Mouse (Mus musculus) kidney, postnatal 4 days (tissue): ENCODE measurements around the gene Fcho2.
"Not testable (repeated sequence)": the region's sequence is repeated elsewhere in the genome, so short reads cannot be mapped to it uniquely, and the experiment has no call there.

Experiments
- DNase-seq, 2 experiments: peaks; one replicate each; pipeline ENCODE4 v3.0.0; 2021; ENCODE audit warnings: mixed read lengths in 2 of 2

Fcho2 gene

DNA sequence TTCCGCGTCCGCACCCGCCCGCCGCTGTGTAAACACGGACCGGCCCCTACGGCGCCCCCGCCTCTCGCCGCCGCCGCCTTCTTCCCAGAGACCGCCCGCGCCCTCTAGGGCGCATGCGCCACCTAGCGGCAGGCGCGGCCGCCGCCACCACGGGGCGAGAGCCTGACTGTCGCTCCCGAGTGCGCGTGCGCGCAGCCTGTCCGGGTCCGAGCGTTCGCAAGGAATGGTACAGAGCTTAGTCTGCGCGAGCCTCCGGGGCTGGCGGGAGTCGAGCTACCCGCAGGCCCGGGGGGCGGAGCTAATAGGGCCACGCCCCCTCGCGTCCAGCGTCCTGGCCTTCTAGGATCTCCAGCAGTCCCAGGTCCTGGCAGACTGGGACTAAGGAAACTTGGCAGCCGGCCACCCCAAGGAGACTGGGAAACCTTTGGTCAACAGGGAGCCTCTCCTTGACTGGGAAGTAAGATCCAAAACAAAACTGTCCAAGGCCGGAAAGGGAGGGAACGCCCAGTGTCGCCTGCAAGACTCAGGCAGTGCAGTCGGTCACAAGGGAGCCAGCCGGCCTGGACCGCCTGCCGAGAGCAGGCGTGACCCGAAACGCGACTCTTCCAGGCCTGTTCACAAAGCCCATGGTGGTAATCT, at the start of gene Fcho2:
Fcho2 (minus strand) TSS at position 303 of the 639 bp plus-strand sequence.
- DNase-seq: peak; percentile 99

DNA sequence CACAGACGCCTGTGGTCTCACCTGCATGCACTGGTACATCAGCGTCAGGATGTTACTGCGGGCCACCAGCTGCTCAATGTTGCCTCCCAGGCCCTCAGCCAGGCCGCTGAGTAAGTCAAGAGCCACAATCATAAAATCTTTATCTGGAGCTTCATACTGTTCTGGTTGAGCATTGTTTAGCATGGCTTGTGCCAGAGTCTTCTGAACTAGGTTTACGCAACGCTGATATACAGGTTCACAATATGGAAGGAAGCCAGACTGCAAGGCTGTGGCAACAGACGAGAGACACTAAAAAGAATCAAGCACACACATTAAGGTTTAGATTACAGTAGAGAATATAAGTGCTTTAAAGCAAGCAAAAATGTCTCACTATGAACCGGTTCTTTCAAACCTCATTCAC, 40.0 kb upstream of the Fcho2 start:
- DNase-seq: no peak

DNA sequence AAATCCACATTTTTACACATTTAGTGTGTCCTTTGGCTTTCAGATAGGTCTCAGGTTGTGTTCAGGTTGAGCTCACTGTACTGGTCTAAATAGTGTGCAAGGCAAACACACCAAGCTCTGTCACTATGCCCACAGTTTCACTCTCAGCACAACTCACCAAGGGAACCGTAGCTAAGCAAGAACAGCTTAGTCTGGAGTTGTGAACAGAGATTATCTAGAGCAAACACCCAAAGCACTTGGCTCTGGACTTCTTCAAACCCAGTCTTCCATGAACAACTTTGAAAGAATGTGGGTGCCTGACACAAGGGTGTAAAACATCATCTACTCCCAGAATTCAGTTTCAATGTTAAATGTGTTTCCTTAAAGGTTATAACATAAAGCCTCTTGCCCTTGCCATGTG, 30.5 kb upstream of the Fcho2 start:
- DNase-seq: no peak

DNA sequence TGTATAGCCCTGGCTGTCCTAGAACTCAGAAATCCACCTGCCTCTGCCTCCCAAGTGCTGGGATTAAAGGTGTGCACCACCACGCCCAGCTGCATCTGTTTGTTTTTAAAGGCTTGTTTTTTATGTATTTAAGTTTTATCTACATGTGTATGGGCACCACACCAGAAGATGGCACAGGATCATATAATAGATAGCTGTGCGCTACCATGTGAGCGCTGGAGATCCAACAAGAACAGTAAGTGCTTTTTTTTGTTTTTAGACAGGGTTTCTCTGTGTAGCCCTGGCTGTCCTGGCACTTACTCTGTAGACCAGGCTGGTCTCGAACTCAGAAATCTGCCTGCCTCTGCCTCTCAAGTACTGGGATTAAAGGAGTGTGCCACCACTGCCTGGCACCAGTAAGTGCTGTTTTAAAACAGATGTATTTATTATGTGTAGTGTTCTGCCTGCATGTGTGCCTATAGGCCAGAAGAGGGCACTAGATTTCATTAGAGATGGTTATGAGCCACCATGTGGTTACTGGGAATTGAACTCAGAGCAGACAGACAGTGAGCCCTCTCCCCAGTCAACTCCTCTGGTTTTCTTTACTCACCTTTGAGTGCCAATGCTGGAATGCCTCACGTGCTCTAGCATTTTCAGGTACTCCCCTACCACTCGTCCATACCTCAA, 21.3 kb upstream of the Fcho2 start:
- no peak for DNase-seq

DNA sequence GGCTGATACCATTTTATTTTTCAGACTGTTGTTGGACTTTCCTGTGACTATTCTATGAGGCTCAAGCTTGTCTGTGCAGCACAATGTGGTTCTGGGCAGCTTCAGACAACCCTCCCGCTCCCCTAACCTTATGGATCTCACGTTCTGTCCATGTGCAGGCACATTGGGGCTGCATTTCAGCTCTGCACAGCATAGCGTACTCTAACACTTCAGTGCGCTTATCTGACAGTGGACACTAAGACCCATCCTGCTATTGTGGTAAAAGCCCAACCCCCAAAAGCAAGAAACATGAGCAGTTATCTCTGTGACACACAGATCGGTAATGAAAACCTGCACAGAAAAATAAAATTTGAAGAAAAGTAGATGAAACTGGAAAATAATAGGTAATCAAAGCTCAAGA, 20.5 kb upstream of the Fcho2 start:
- no peak for DNase-seq

DNA sequence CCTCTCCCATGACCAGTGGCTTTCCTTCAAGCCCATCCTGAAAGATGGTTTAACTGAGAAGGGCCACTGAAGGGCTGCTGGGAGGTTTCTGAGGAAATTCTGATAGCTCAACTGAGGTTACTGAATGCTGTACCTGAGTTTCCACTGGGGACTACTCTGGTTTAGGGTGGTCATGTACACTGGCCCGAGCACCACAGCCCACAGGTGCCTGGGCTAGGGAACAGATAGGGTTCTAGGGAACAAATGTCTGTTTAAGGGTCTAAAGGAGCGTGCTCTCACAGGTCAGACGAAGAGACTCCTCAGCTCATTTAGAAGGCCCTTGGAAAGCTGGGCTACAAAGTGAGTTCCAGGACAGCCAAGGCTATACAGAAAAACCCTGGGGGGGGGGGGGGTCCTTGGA, 19.5 kb upstream of the Fcho2 start:
- no peak for DNase-seq

DNA sequence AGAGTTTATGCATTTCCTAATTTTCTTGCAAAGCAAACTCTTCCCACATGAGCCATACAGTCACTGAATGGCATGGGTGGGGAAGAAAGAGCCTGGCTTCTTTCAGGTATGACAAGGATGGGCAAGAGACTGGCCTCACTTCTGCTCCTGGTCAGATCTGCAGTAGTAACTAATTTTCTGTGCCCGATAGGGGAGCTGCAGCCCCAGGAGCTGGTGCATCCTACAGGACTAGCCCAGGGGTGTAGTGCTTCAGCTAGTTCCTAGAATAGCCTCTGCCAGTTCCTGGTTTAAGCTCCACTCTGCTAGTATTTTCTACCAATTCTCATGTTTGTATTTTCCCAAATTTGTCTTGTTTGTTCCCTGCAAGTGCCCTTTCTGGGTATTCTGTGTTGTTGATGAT, 18.9 kb upstream of the Fcho2 start:
- peak; percentile 22 to 37 for DNase-seq

DNA sequence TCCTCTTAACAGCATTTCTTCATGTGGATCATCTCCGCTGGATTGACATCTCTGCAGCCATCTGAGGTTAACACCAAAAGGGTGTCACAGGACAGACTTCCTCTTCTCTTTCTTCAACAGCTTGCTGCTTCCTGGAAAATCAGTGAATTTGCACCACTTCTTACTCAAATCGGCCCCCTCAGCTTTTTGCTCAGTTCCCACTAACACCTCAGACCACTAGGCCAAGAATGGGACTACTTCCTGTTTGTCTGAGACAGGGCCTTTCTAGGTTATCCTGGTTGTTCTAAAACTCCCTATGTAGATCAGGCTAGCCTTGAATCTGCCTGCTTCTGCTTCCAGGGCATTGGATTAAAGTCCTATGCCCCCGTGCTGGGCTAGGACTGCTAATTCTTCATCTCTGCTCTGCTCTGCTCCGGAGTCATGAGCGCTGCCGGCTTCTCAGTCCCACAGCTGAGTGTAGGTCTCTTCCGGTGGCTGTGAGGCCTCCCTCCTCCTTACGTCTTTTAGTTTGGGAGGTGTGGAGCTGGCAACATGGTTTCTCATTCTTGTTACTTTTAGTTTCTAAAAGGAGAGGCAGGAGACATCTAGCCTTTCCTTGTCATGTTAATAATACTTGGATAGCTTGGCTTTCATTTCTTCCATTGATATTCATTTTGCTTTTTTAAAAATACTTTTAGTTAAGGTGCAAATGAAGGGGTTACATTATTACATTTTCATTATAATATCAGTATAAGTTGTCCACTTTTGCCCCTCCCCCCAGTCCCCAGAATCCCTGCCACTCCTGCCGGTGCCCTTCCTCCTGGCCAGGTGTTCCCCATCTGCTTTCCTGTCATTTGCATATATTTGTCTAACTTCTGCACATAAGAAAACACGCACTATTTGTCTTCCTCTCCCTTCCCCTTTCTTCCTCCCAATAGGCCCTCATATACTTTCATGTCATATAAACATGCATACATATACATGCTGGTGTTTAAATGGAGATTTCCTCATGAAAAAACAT, 17.5 kb upstream of the Fcho2 start:
- DNase-seq: no peak

DNA sequence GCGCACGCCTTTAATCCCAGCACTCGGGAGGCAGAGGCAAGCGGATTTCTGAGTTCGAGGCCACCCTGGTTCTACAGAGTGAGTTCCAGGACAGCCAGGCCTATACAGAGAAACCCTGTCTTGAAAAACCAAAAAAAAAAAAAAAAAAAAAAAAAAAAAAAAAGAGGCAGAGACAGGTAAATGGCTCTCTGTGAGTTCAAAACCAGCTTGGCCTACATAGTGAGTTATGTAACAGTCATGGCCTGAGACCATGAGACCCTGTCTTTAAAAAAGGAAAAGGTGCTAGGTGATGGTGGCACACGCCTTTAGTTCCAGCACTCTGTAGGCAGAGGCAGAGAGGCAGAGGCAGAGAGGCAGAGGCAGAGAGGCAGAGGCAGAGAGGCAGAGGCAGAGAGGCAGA, 13.8 kb upstream of the Fcho2 start:
- DNase-seq: not testable (repeated sequence)

DNA sequence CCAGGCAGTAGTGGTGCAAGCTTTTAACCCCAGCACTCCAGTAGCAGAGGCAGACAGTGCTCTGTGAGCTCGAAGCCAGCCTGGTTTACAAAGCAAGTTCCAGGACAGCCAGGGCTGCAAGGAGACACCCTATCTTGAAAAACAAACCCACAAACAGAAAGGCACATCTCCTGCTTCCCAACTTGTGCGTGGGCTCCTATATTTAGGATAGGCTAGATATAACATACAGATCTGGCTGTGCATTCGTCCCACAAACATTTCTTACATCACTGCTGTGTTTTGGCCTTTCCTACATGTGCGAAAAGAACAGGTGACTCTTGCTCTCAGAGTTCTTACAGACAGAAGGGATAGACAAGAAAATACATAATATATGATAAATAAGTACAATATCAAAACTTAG, 10.3 kb upstream of the Fcho2 start:
- no peak for DNase-seq

DNA sequence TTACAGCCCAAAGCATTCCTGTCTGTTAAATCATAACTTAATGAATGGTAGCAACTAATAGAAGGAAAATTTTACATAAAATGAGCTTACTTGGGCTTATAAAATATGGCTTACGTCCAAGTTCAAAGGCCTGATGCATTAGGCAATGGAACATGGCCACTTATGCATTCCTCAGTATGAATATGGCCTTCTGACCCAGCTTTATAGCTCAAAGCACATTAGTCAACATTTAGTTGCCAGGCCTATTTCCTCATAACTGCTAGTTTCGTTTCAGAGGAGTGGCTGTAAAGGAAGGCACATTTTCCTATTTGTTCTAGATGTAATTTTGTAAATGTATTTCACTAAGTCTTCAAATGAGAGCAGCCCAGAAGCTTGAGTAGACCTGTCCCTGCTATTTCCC, 3.8 kb upstream of the Fcho2 start:
- no peak for DNase-seq

DNA sequence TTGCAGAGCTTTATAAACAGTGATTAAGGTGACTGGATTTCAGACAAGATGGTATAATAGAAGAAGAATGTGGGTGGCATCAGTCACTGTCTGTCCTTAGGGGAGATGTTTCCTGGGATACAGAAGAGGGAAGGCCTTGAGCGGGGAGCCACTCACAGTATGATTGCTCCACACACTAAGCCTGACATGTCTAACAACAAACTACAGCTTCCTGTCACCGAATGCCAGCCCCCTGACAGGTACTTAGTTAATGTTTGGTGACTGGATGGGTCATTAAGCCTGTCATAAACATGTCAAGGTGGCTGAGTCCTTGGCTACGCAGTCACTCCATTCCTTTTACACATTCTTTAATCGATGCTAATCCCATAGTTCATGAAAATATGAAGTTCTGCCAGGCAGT, 3.0 kb upstream of the Fcho2 start:
- DNase-seq: peak in 1 of 2 experiments; percentile 42

DNA sequence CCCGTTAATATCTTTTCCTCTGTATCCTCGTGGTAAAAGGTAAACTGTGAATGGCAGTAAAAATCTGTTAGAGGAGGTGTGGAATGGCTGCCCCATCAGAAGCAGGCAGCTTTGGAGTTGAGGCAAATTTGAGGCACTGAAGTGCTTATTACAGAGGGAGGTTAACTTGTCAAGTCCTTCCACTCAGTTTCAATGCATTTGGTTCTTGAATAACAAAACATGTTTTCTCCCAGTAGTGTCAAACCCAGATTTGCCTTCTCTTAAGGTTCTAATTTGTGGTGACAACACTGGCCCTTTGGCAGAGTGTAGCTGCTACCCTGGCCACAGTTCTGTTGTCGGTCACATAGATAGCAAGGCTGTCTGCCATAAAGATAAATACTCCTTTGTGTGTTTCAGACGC, 2.5 kb upstream of the Fcho2 start:
- no peak for DNase-seq

DNA sequence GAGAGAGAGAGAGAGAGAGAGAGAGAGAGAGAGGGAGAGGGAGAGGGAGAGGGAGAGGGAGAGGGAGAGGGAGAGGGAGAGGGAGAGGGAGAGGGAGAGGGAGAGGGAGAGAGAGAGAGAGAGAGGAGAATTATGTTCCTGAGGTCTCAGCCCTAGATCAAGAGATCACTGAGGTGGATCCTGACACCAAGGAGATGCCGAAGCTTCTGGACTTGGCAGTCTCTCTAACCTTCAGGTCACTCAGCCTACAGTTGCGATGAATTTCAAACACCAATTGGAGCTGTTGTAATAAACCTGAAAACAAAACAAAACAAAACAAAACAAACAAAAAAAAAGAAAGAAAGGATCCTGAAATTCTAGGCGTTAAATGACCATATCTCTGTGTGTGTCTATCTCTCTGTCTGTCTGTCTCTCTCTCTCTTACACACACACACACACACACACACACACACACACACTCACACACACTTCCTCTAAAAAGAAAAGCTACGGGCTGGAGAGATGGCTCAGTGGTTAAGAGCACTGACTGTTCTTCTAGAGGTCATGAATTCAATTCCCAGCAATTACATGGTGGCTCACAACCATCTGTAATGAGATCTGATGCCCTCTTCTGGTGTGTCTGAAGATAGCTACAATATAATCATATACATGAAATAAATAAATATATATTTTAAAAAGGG, 1.9 kb upstream of the Fcho2 start:
- not testable (repeated sequence) for DNase-seq

DNA sequence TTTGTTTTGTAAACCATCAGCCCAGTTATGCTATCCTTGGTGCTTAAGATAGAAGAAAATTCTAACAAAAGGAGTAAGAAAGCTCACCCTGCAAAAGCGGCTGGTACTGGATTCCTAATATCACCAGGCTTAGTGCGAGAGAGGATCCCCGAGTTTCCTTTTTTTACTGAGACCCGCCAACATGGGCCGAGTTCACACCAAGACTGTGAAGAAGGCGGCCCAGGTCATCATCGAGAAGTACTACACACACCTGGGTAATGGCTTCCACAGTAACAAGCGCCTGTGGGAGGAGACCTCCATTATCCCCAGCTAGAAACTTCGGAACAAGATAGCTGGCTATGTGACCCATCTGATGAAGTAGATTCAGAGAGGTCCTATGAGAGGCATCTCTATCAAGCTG, 1.3 kb upstream of the Fcho2 start:
- DNase-seq: no peak

DNA sequence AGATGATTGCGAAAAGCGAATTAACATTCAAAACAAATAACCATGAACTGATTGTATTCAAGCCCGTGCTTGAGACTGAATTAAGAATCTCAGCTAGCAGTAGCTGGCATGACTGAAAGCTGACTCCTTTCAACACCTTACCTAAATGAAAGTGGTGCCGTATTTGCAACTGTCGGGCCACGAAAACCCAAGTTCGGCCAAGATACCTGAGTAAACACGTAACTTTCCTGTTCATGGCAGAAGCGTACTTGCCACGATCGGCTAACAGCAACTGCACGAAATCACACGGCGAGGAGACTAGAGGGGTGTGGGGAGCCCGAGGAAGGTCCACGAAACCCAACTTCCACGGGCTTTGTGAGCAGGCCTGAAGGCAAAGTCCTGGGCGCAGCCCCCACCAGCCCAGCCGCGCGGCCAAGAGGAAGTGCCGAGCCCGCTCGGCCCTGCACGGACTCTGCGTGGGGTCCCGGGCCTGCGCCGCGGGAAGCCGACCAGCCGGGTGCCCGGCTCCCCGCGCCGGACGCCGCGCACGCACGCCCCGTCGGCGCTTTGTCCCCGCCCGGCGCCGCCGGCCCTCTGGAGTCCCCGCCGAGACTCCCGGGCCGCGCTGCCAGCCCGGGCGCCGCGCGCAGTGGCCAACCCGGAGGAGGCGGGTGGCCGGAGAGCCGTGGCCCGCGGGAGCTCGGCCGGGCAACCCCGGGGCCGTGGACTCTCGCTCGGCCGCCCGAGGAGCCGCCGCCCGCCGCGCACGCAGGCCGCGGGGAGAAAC, 791 bp downstream of the Fcho2 start:
- peak; percentile 69 to 83 for DNase-seq

DNA sequence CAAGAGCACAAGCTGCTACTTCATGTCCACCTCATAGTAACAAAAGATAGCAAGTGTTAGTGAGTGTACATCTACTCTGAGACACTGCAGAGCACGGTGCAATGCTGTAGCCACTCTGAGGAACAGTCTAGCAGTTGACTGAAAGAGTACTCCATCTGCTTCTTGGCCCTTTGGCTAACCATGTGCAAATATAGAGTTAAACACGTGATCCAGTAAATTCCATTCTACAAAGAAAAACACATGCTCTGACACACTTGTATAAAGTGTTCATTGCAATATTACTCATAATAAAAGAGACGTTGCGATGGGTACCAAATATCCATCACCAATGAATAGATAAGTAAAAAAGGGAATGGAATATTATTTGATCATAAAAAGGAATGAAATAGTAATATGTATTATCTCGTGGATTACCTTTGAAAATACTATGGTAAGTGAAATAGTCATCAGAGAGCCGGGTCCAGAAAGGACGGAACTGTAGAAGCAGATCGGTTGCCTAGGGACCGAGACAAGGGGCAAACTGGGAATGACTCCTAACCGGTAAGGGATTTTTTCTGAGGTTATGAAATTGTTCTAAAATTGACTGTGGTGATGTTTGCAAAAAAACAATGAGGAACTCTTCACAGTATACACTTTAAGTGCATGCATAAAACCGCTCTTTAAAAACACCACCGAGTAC, 1.5 kb downstream of the Fcho2 start:
- DNase-seq: peak in 1 of 2 experiments; percentile 16

DNA sequence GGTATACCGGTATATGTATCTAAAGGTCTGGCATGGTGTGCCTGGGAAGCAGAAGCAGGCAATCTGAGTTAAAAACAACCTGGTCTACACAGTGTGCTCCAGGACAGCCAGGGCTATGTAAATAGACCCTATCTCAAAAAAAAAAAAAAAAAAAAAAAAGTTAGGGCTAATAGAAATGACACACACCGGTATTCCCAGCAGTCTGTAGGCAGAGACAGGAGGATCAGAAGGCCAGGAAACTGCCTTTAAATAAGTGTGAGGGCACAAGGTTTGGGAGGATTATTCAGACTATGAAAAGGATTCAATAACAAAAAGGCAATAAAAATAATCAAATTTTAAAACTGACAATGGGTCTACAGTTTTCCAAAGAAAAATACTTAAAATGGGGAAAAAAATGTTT, 2.1 kb downstream of the Fcho2 start:
- no peak for DNase-seq

DNA sequence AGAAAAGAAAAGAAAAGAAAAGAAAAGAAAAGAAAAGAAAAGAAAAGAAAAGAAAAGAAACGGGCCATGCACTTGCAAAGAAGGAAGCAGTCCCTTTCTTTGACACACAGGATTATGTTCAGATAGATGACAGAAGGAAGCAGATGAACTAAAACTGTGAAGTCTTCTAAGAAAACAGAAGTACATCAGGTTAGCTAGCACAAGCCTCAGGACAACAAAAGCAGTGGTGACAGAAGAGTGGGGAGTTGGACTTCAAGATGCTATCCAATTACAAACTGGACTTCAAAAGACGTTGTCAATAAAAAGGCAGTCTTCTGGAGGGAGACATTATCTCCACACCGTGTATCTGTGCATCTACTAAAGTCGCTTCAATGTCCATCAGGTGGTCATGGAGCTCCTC, 3.0 kb downstream of the Fcho2 start:
- no peak for DNase-seq

DNA sequence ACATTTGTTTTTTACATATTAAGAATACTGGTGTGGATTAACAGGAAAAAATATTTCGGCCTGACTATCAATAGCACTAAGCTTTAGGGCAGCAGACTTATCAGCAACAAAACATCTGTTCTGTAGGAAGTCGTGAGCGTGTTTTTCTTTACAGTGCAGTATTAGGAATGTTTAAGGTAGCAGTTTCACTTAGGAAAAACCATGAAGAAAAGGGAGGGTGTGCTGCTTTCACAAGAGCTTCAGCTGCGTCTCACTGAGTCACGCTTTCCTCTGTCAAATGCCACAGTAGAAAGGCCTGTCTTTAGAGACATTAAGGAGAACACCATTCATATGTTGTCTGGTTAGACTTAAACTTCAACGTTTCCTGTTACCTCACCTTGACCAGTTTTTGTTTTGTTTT, 5.1 kb downstream of the Fcho2 start:
- DNase-seq: no peak

DNA sequence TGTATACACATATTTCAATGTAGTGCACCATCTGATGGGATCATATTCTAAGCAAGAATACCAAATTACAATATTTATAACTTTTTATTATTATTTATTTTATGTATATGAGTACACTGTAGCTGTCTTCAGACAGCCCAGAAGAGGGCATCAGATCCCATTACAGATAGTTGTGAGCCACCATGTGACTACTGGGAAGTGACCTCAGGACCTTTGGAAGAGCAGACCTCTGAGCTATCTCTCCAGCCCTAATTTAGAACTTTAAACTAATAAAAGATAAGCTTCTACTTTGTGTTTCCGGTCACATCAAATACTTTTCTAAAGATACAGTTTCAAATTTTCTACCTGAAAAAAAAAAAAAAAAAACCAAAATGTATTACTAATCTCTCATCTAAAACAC, 6.2 kb downstream of the Fcho2 start:
- DNase-seq: no peak

DNA sequence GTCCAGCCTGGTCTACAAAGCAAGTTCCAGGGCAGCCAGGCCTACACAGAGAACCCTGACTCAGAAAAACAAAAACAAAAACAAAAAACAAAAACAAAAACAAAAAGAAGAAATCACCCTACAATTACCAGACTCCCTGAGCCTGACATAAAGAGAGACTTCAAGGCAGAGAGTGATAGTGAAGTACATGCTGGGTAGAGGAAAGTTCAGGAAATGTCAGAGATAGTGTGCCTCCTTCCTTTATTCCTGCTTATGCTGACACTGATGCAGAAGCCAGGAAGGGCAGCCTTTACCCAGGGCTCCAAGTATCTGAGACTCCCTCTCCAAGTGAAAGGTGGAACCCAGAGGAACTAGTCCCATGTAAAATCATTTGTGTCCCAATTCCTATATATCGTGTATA, 10.8 kb downstream of the Fcho2 start:
- no peak for DNase-seq
